Mouse (Mus musculus) embryonic fibroblast, embryonic 13.5 days (primary cell): Measurements from ENCODE around the gene Zfp988. TPM values are rescaled to one million over a fixed set of nuclear protein-coding genes. Genes with fewer than 3 reads are reported as not detected.
"Not testable (repeated sequence)": the region's sequence is repeated elsewhere in the genome, so short reads cannot be mapped to it uniquely, and the experiment has no call there.

Experiments
- H3K27ac ChIP-seq: 2 replicates; pipeline ENCODE4 v1.5.1; 2012; ENCODE audit warnings: low read length, control low read depth, inconsistent platforms; ENCODE audit not compliant: insufficient read depth
- H3K4me1 ChIP-seq: 2 replicates; pipeline ENCODE4 v1.6.1; 2011; ENCODE audit warnings: low read length; ENCODE audit not compliant: control insufficient read depth, insufficient read depth
- H3K4me3 ChIP-seq: 2 replicates; pipeline ENCODE4 v1.5.1; 2011; ENCODE audit warnings: mild to moderate bottlenecking, control low read depth, low read length; ENCODE audit not compliant: insufficient read depth
- polyA plus RNA-seq: library from polyadenylated mRNA; stranded (reverse); fragments of >200 nt; gene quantifications from 2 replicates; pipeline ENCODE4 v1.2.4, GENCODE M21; 2011; ENCODE audit warnings: low read depth; ENCODE audit not compliant: missing spikeins, insufficient read length

Gene Zfp988
- not detected in 2 replicates for polyA plus RNA-seq

DNA sequence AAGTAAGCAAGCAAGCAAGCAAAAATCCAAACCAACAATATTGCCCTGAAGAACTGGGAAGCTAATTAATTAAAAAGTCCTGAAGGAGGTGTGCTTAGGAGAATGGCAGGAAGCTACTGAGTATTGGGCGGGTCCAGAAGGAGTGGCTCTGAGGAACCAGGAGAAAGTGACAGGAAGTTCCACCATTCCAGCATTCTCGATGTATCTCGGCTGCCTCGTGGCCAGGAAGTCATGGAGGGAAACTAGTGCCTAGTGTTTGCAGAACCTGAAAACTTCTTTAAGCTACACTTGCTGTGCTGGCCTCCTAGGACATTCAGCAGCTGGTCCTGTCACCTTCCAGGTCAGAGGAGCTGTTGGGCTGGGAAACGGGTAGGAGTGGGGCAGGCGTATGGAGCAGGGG, at the start of gene Zfp988:
Zfp988 (plus strand) TSS at position 239 of the 400 bp plus-strand sequence.
- H3K27ac ChIP-seq, H3K4me3 ChIP-seq, H3K4me1 ChIP-seq: not testable (repeated sequence)

DNA sequence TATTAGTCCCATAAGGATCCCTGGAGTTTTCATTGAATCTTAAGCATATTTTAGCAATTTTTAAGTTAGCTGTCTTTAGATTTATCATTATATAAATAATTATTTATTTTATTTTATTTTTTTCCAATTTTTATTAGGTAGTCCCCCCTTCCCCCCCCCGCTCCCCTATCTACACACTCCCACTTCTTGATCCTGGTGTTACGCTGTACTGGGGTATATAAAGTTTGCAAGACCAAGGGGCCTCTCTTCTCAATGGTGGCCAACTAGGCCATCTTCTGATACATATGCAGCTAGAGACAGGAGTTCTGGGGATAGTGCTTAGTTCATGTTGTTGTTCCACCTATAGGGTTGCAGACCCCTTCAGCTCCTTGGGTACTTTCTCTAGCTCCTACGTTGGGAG, 42.8 kb upstream of the Zfp988 start:
- not testable (repeated sequence) for H3K4me3 ChIP-seq, H3K27ac ChIP-seq, H3K4me1 ChIP-seq

DNA sequence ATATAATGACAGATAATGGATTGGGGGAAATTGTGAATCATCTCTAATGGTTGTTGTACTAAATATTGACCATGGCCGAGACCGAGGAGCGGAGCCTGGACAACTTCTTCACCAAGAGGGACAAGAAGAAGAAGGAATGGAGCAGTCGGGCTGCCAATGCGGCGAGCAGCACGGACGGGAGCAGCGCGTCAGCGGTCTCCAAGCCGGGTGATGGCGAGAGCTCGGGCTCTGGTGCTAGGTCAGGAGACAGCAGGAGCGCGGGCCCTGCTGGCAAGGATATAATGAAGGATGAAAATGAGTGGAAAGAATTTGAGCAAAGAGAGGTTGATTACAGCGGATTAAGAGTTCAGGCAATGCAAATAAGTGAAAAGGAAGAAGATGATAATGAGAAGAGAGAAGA, 38.2 kb upstream of the Zfp988 start:
- not testable (repeated sequence) for H3K27ac ChIP-seq, H3K4me3 ChIP-seq, H3K4me1 ChIP-seq

DNA sequence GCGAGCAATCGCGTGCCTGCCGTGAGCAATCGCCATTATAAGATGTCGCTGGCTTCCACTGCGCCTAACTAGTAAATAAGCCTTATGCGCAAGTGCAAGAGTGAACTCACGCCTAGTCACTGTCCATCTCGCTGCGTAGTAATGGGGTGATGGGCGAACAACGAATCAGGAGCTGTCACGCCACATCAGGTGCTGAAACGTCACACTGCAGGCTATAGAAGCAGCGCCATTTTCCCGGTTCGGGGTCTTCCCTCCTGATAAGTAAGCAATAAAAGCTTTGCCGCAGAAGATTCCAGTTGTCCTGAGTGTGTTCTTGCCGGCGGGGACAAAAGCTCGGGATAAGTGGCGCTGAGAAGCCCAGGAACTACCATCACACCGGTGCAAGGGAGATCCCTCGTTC, 36.7 kb upstream of the Zfp988 start:
- not testable (repeated sequence) for H3K4me1 ChIP-seq, H3K4me3 ChIP-seq, H3K27ac ChIP-seq

DNA sequence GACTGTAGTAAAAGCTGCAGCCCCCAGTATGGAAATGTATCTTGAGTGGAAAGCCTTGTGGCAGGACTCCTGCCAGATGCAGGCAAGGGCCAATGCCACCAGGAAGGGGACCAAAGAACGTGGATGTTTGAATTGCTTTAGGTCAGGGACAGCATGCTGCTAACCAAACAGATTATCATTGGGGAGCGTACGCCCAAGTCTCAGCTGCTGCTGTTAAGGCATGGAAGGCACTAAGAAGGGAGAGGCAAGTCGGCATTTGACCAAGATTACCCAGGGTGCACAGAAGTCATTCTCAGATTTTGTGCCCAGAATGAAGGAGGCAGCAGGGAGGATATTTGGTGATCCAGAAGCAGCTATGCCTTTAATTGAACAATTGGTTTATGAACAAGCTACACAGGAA, 35.4 kb upstream of the Zfp988 start:
- H3K27ac ChIP-seq, H3K4me3 ChIP-seq, H3K4me1 ChIP-seq: not testable (repeated sequence)

DNA sequence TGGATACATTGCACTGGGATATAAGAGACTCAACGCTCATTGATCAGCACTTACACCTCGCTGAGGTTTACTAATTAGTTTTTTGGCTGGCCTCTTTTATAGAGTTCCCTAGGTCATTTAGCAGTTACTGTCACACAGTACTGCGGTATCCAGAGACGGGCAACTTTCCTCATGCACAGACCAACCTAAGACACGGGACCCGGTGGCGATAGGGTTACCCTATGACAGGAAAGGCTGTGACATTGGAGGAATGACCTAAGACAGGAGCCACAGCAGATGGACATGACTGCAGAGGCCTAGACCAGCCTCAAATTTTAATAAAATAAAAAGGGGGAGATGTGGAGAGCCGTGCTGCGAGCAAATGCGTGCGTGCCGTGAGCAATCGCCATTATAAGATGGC, 33.9 kb upstream of the Zfp988 start:
- H3K4me3 ChIP-seq, H3K4me1 ChIP-seq, H3K27ac ChIP-seq: not testable (repeated sequence)

DNA sequence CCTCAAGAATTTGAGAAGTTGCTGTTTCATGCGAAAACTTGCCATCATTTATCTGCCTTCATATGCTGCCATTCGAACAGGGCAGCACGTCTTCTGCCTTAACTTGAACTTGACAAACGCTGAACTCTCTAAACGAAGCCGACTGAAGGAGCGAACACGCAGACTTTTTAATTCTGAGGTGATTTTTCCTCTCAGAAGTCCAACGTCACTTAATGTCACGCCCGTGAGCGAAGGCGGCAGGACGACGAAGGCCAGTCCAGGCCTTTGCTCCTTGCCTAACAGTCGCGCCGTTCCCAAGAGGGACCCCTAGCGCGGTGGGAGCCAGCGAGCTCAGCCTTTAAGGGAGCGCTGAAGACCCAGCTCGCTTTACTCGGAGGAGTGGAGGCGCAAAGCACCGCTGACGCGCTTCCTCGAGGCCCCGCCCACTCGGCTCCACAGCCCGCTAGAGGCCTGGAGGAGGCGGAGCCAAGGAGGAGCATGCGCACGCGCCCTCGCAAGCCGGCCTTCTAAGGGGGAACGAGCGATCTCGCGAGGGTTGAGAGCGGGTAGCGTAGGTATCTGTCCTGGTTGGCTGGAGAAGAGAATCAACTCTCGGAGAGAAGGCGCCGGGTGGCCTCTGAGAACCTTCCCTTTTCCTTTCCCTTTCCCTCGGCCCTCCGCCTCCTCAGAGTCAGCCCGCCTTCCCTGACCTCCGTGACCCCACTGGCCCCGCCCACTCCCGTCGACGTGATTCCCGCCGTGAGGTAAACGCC, 30.3 kb upstream of the Zfp988 start:
- H3K4me1 ChIP-seq, H3K27ac ChIP-seq, H3K4me3 ChIP-seq: not testable (repeated sequence)

DNA sequence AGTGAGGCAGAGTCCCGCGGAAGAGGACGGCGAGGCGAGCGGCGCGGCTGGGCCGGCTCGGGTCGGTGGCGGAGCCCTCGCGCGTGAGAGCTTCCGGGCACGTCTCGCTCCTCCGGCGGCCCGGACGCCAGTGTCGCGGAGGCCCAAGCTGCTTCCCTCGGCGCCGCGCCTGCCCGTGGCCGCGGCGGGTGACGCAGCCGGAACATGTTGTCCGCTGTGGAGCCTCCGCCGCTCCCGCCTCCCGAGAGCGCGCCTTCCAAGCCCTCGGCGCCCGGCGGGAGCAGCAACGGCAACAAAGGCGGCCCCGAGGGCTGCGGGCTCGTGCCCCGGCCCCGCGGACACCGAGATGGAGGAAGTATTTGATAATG, 29.7 kb upstream of the Zfp988 start:
- H3K4me1 ChIP-seq, H3K27ac ChIP-seq, H3K4me3 ChIP-seq: not testable (repeated sequence)

DNA sequence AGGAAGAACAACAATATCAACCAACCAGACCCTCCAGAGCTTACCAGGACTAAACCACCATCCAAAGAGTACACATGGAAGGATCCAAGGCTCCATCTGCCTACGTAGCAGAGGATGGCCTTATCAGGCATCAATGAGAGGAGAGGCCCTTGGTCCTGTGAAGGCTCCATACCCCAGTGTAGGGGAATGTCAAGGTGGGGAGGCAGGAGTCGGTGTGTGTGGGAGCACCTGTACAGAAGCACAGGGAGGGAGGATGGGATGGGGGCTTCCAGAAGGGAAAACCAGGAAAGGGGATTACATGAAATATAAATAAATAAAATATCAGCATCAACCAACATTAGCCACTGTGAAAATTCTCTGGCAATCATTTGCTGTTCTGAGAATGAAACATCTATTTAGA, 25.1 kb upstream of the Zfp988 start:
- not testable (repeated sequence) for H3K4me1 ChIP-seq, H3K27ac ChIP-seq, H3K4me3 ChIP-seq

DNA sequence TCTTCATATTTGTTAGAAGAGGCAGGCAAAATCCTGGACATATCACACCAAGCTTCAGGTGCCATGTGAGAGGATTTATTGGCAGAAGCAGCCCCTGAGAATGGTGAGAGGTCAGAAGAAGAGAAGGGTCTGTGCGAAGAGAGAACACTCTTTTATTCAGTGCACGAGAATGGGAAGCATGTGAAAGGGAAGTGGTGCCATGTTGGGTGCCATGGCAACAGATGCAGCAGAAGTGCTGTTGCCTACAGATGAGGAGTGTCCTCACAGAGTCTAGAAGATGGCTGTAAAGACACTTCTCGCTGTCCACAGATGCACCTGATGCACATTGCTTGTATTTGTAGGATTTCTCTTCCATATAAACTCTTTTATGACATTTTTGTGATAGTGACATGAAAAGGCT, 6.9 kb upstream of the Zfp988 start:
- H3K4me1 ChIP-seq, H3K4me3 ChIP-seq, H3K27ac ChIP-seq: not testable (repeated sequence)

DNA sequence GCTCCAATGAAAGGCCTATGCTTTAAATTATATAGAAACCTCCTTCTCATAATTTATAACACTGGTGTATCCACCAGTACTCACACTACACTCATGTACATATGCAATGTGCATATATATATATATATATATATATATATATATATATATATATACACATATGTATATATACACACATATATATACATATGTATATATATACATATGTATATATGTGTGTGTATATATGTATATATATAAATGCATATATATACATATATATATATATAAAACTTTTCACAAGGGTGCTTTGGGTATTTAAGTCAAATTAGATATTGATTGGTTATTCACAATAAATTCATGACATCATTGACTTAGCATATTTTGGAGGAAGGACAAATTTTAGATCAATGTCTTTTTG, 3.1 kb upstream of the Zfp988 start:
- not testable (repeated sequence) for H3K27ac ChIP-seq, H3K4me1 ChIP-seq, H3K4me3 ChIP-seq

DNA sequence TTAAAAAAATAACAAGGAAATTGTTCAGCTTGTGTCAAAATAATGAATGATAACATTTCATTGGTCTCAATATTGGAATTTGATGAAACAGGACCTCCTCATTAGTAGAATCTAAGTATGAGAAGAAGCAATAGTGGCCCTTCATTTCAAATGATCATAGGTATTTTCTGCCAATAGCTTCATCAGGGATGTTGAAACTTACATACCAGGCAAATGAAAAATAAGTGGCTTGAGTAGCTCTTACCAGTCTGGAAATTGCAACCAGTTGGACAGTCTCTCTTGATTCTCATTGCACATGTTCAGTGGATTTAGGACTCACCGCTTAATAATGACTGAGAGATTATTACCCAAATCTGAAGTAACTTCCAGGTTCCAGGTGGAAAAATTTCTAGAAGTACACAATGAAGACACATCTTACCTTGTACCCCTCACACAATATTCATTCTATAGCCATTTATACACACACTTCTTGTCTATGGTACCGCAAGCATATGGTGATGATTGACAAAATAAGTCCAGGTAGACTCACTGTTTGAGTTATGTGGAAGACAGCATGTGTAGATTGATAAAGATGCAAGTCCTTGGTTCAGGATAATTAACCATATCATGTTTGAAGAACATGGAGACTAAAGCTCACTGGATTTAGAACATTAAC, 29.7 kb downstream of the Zfp988 start:
- not testable (repeated sequence) for H3K27ac ChIP-seq

DNA sequence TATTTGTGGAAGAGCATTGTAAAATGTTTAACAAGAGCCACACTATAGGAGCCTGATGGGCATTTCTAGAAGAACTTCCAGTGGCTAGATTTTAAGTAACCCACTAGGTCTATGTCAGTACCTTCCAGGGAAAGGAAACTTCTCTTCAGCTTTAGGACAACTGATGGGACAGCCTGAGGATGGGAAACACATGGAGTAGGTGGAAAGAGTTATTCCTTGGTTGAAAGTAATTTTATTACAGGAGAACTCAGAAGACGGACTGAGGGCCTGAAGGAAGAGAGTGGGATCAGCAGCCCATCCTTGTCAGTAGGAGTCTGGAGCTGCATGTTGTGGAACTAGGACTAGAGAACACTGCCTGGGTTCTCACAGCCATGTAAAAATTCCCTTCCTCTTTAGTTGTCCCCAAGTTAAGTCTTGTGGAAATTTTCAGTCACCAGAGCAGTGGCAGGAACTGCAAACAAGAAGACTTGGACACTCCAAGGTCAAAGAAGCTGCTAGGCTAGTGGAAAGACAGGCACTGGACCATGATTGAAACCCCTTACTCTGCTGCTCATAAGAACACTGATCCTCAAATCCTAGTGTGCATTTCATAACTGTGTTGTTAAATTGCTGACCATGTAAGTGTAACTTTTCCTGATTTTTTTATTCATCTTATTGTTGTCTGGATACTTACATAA, 30.4 kb downstream of the Zfp988 start:
- H3K4me1 ChIP-seq, H3K4me3 ChIP-seq, H3K27ac ChIP-seq: not testable (repeated sequence)

More for the DNA sequence above, 29.7 kb downstream of the Zfp988 start:
- H3K4me3 ChIP-seq, H3K4me1 ChIP-seq: not testable (repeated sequence)

DNA sequence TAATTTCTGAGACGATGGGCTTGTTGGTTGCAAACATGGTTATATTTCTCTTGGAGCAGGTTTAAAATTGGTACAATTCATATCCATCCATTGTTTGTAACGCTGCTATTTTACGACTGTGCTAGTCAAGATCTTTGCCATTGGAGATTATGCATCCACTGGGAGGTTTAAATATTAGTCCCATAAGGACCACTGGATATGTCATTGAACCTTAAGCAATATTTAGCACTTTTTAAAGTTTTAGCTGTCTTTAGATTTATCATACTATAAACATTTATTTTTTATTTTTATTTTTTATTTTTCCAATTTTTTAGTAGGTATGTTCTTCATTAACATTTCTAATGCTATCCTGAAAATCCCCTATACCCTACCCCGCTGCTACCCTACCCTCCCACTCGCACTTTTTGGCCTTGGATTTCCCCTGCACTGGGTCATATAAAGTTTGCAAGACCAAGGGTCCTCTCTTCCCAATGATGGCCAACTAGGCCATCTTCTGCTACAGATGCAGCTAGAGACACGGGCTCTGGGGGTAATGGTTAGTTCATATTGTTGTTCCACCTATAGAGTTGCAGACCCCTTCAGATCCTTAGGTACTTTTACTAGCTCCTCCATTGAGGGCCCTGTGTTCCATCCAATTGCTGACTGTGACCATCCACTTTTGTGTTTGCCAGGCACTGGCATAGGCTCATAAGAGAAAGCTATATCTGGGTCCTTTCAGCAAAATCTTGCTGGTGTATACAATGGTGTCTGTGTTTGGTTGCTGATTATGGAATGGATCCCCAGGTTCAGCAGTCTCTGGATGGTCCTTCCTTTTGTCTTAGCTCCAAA, 31.1 kb downstream of the Zfp988 start:
- not testable (repeated sequence) for H3K4me1 ChIP-seq, H3K4me3 ChIP-seq, H3K27ac ChIP-seq

DNA sequence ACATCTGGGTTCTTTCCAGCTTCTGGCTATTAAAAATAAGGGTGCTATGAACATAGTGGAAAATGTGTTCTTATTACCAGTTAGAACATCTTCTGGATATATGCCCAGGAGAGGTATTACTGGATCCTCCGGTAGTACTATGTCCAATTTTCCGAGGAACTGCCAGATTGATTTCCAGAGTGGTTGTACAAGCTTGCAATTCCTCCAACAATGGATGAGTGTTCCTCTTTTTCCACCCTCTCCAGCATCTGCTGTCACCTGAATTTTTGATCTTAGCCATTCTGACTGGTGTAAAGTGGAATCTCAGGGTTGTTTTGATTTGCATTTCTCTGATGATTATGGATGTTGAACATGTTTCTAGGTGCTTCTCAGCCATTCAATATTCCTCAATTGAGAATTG, 32.0 kb downstream of the Zfp988 start:
- H3K4me1 ChIP-seq, H3K4me3 ChIP-seq, H3K27ac ChIP-seq: not testable (repeated sequence)
